Mouse (Mus musculus) lung, embryonic 14.5 days (tissue): ENCODE results near the gene Mfsd6l. TPM values are rescaled to one million over a fixed set of nuclear protein-coding genes. Genes with fewer than 3 reads are reported as not detected.

Experiments
- ATAC-seq: fragments of 200-750 bp; cut with Nextera tagmentation; 2 replicates; pipeline ENCODE4 v1.8.0; 2017; ENCODE audit warnings: mild to moderate bottlenecking, moderate TSS enrichment, moderate library complexity; ENCODE audit not compliant: insufficient read depth
- DNase-seq: peaks from one replicate; pipeline ENCODE4 v3.0.0-alpha.2; 2015
- H3K27ac ChIP-seq: fragments of 300-500 bp; sonication (generic); 2 replicates; pipeline ENCODE4 v1.5.1; 2014; ENCODE audit warnings: low read depth, mild to moderate bottlenecking, moderate library complexity
- H3K27me3 ChIP-seq: fragments of 300-500 bp; sonication (generic); 2 replicates; pipeline ENCODE4 v1.6.1; 2014; ENCODE audit warnings: low read length, control low read depth; ENCODE audit not compliant: insufficient read depth
- H3K36me3 ChIP-seq: fragments of 300-500 bp; sonication (generic); 2 replicates; pipeline ENCODE4 v1.6.1; 2014; ENCODE audit warnings: control low read depth; ENCODE audit not compliant: insufficient read depth
- H3K4me1 ChIP-seq: fragments of 300-500 bp; sonication (generic); 2 replicates; pipeline ENCODE4 v1.6.1; 2014; ENCODE audit warnings: antibody characterized with exemption, control low read depth; ENCODE audit not compliant: insufficient read depth
- H3K4me2 ChIP-seq: fragments of 300-500 bp; sonication (generic); 2 replicates; pipeline ENCODE4 v1.6.1; 2014; ENCODE audit warnings: mild to moderate bottlenecking
- H3K4me3 ChIP-seq: fragments of 300-500 bp; sonication (generic); 2 replicates; pipeline ENCODE4 v1.5.1; 2014; ENCODE audit warnings: low read depth, low read length
- H3K9ac ChIP-seq: fragments of 300-500 bp; sonication (generic); 2 replicates; pipeline ENCODE4 v1.6.1; 2014
- H3K9me3 ChIP-seq: fragments of 300-500 bp; sonication (generic); 2 replicates; pipeline ENCODE4 v1.6.1; 2016; ENCODE audit warnings: low read depth, low read length, control low read depth
- CTCF ChIP-seq: IDR thresholded peaks from 2 replicates; pipeline ENCODE4 v1.5.1; 2016; ENCODE audit warnings: antibody characterized with exemption, low read depth
- WGBS: fragments of 180-500 bp; shearing (Covaris S2); extraction: QIAGEN DNeasy Blood & Tissue Kit; methylation state at CpG from one replicate; pipeline ENCODE4 v1.1.7; 2014; 5-methylcytosine and 5-hydroxymethylcytosine counted together
- polyA plus RNA-seq: library from polyadenylated mRNA; unstranded; fragments of >200 nt; fragmentation: Nextera tagmentation; extraction: Ambion mirVana; gene quantifications from 2 replicates; pipeline ENCODE4 v1.2.1, GENCODE M21; 2014

Mfsd6l gene
- polyA plus RNA-seq, 1 experiment from 2014 or later, result 1.5 TPM

- H3K27me3 ChIP-seq, result no peaks in the 10 kb centered on the region
- peak overlapping the region; percentile 95 for H3K27ac ChIP-seq
- H3K9me3 ChIP-seq, result no peaks in the 10 kb centered on the region
- H3K4me3 ChIP-seq, result no peak overlapping the region
- peak overlapping the region; percentile 20; the same call in 1 of the 2 replicates for H3K9ac ChIP-seq
- ATAC-seq, result peak; percentile 37; the same call in 1 of the 2 replicates
- peak; percentile 57 for DNase-seq
- H3K4me1 ChIP-seq, result peaks cover 36% of the 10 kb centered on the region
- TF ChIP-seq CTCF, result no peak
- peak overlapping the region; percentile 36 for H3K4me2 ChIP-seq
- WGBS, result 4% methylated on average over 9 of the region's 9 CpGs
- H3K36me3 ChIP-seq, result no peaks in the 10 kb centered on the region
Measured at GRCm38 (mm10) chr11:68601486-68601991, 45.6 kb downstream of the Mfsd6l start.

- WGBS, result 5% methylated on average over 8 of the region's 8 CpGs
- TF ChIP-seq CTCF, result 0 out of 2 replicates have a peak, but pooled peaks have one; percentile 4
Measured at GRCm38 (mm10) chr11:68602200-68602931, 46.4 kb downstream of the Mfsd6l start.

GRCm38 (mm10) chr11:68607046-68607445, 51.1 kb downstream of the Mfsd6l start:
- no peak overlapping the region for H3K4me3 ChIP-seq
- DNase-seq, result no peak
- no peaks in the 10 kb centered on the region for H3K36me3 ChIP-seq
- no peak overlapping the region for H3K27ac ChIP-seq
- H3K9ac ChIP-seq, result no peak overlapping the region
- H3K27me3 ChIP-seq, result no peaks in the 10 kb centered on the region
- H3K4me1 ChIP-seq, result peaks cover 22% of the 10 kb centered on the region
- no peak for TF ChIP-seq CTCF
- ATAC-seq, result no peak
- no peak overlapping the region for H3K4me2 ChIP-seq
- WGBS, result 73% methylated on average over 2 of the region's 2 CpGs
- H3K9me3 ChIP-seq, result no peaks in the 10 kb centered on the region

More at GRCm38 (mm10) chr11:68602200-68602931, 46.4 kb downstream of the Mfsd6l start:
- ATAC-seq (peak; percentile 65), DNase-seq (peak; percentile 93)
- no peak overlapping the region for H3K4me3 ChIP-seq
- H3K9me3 ChIP-seq, result no peaks in the 10 kb centered on the region
- H3K4me2 ChIP-seq, result peak overlapping the region; percentile 36; the same call in 1 of the 2 replicates
- no peaks in the 10 kb centered on the region for H3K36me3 ChIP-seq
- peak overlapping the region; percentile 95 for H3K27ac ChIP-seq
- H3K4me1 ChIP-seq, result peaks cover 36% of the 10 kb centered on the region
- no peak overlapping the region for H3K9ac ChIP-seq
- H3K27me3 ChIP-seq, result no peaks in the 10 kb centered on the region

Other genes starting within 250 kb of the Mfsd6l start
- 2.5 and 3.2 TPM in 2 replicates for gene Ntn1, start 155.4 kb upstream of the Mfsd6l start, polyA plus RNA-seq
- gene Pik3r5, start 124.1 kb upstream of the Mfsd6l start, polyA plus RNA-seq, result 0.30 and 0.43 TPM in 2 replicates
- 4.3 and 5.6 TPM in 2 replicates for gene Pik3r6, start 53.2 kb upstream of the Mfsd6l start, polyA plus RNA-seq
- gene Ccdc42, start 30.8 kb downstream of the Mfsd6l start, polyA plus RNA-seq, result 0.70 and 1.2 TPM in 2 replicates
- gene Myh10, start 135.4 kb downstream of the Mfsd6l start, polyA plus RNA-seq, result 168 and 179 TPM in 2 replicates